Mouse (Mus musculus) CH12.LX (cell line): ENCODE measurements at regions not wholly inside any gene's neighbourhood (a gene's known extent, or its start where the extent isn't known, plus 50 kb on each side); places are given as distances from the start of the nearest gene placed in this dataset.

Source experiments
- DNase-seq: peaks from one replicate; pipeline ENCODE4 v3.0.0-alpha.2; 2013; ENCODE audit errors: extremely low read depth
- H3K27ac ChIP-seq: 2 replicates; pipeline ENCODE4 v1.5.1; 2012; ENCODE audit warnings: low read depth, mild to moderate bottlenecking, control low read depth, moderate library complexity; ENCODE audit not compliant: insufficient read depth
- H3K27me3 ChIP-seq: replicated peaks from 2 replicates; pipeline ENCODE3; 2012; ENCODE audit warnings: inconsistent platforms
- H3K36me3 ChIP-seq, 2 experiments: replicated peaks in 1 of 2; 2 replicates each; pipeline versions ENCODE3 to v1.6.1; 2012; ENCODE audit warnings: inconsistent platforms in 1 of 2, low read length in 1 of 2, mild to moderate bottlenecking in 1 of 2, mixed read lengths in 1 of 2, moderate library complexity in 1 of 2; ENCODE audit not compliant: control insufficient read depth in 1 of 2, insufficient read depth in 1 of 2
- H3K4me1 ChIP-seq, 2 experiments: 2 replicates each; pipeline ENCODE4 v1.6.1; 2012; ENCODE audit warnings: inconsistent platforms in 1 of 2, moderate library complexity in 1 of 2; ENCODE audit not compliant: insufficient read depth in 2 of 2, control insufficient read depth in 1 of 2
- H3K4me2 ChIP-seq: 2 replicates; pipeline ENCODE4 v1.6.1; 2012; ENCODE audit warnings: low read depth, mild to moderate bottlenecking, control low read depth; ENCODE audit not compliant: poor library complexity, insufficient read depth, severe bottlenecking
- H3K4me3 ChIP-seq, 3 experiments: fragments of 150-350 bp in 1 of 3; sonication (generic) in 1 of 3; replicated peaks in 1 of 3; 2 replicates each; pipeline versions ENCODE3 to v1.5.1; 2011 to 2012; ENCODE audit warnings: low read depth in 2 of 3, low read length in 2 of 3, mild to moderate bottlenecking in 2 of 3, moderate library complexity in 2 of 3, control low read depth in 1 of 3, improper control_type of control experiment in 1 of 3, inconsistent platforms in 1 of 3, mixed read lengths in 1 of 3; ENCODE audit not compliant: poor library complexity in 1 of 3
- H3K79me2 ChIP-seq: replicated peaks from 2 replicates; pipeline ENCODE4 v1.6.1; 2012; ENCODE audit warnings: mild to moderate bottlenecking, moderate library complexity; ENCODE audit not compliant: control insufficient read depth, poor library complexity, insufficient read depth, severe bottlenecking; ENCODE audit errors: extremely low read depth
- H3K9ac ChIP-seq: 2 replicates; pipeline ENCODE4 v1.6.1; 2012; ENCODE audit warnings: low read depth, mild to moderate bottlenecking, control low read depth, moderate library complexity; ENCODE audit not compliant: insufficient read depth
- H3K9me3 ChIP-seq: replicated peaks from 2 replicates; pipeline ENCODE3; 2012; ENCODE audit warnings: low read length, inconsistent platforms, mixed read lengths
- BHLHE40 ChIP-seq: IDR thresholded peaks from 2 replicates; pipeline ENCODE4 v1.6.1; 2011; ENCODE audit warnings: mild to moderate bottlenecking, low read depth, low read length, improper control_type of control experiment
- CHD1 ChIP-seq: IDR thresholded peaks from 2 replicates; pipeline ENCODE4 v1.6.1; 2012; ENCODE audit warnings: low read depth, low read length, improper control_type of control experiment, inconsistent platforms
- CTCF ChIP-seq, 2 experiments: IDR thresholded peaks in 1 of 2; conservative IDR thresholded peaks in 1 of 2; 2 replicates each; pipeline ENCODE4 v1.5.1; 2011 to 2012; ENCODE audit warnings: low read depth in 2 of 2, low read length in 2 of 2, improper control_type of control experiment in 1 of 2, inconsistent platforms in 1 of 2, mild to moderate bottlenecking in 1 of 2, moderate library complexity in 1 of 2
- E2F4 ChIP-seq: IDR thresholded peaks from 2 replicates; pipeline ENCODE4 v1.6.1; 2011; ENCODE audit warnings: low read depth, low read length, improper control_type of control experiment; ENCODE audit not compliant: insufficient replicate concordance
- ELF1 ChIP-seq: IDR thresholded peaks from 2 replicates; pipeline ENCODE4 v1.6.1; 2014; ENCODE audit warnings: low read depth, mild to moderate bottlenecking, inconsistent platforms, low read length, improper control_type of control experiment
- ETS1 ChIP-seq: conservative IDR thresholded peaks from 2 replicates; pipeline ENCODE4 v1.6.1; 2012; ENCODE audit warnings: low read depth, mild to moderate bottlenecking, inconsistent platforms, low read length, improper control_type of control experiment, moderate library complexity
- GABPA ChIP-seq: IDR thresholded peaks from 2 replicates; pipeline ENCODE4 v1.6.1; 2012; ENCODE audit warnings: low read depth, low read length, improper control_type of control experiment, inconsistent platforms; ENCODE audit not compliant: insufficient replicate concordance
- IRF4 ChIP-seq: IDR thresholded peaks from 2 replicates; pipeline ENCODE4 v1.6.1; 2014; ENCODE audit warnings: low read depth, mild to moderate bottlenecking, inconsistent platforms, low read length, improper control_type of control experiment
- JUND ChIP-seq: conservative IDR thresholded peaks from 2 replicates; pipeline ENCODE4 v1.6.1; 2011; ENCODE audit warnings: low read depth, low read length, improper control_type of control experiment
- KAT2A ChIP-seq: IDR thresholded peaks from 2 replicates; pipeline ENCODE4 v1.6.1; 2012; ENCODE audit warnings: low read length, improper control_type of control experiment, inconsistent platforms; ENCODE audit not compliant: insufficient replicate concordance
- MAFK ChIP-seq: IDR thresholded peaks from 2 replicates; pipeline ENCODE4 v1.6.1; 2011; ENCODE audit warnings: low read length, improper control_type of control experiment; ENCODE audit not compliant: insufficient replicate concordance
- MAX ChIP-seq: IDR thresholded peaks from 2 replicates; pipeline ENCODE4 v1.6.1; 2011; ENCODE audit warnings: low read length, improper control_type of control experiment
- MAZ ChIP-seq: IDR thresholded peaks from 2 replicates; pipeline ENCODE4 v1.6.1; 2012; ENCODE audit warnings: low read depth, mild to moderate bottlenecking, inconsistent platforms, low read length, improper control_type of control experiment, moderate library complexity
- MXI1 ChIP-seq: IDR thresholded peaks from 2 replicates; pipeline ENCODE4 v1.6.1; 2011; ENCODE audit warnings: mild to moderate bottlenecking, low read depth, low read length, improper control_type of control experiment
- NELFE ChIP-seq: IDR thresholded peaks from 2 replicates; pipeline ENCODE4 v1.6.1; 2011; ENCODE audit warnings: low read depth, low read length, improper control_type of control experiment
- NRF1 ChIP-seq: IDR thresholded peaks from 2 replicates; pipeline ENCODE4 v1.6.1; 2014; ENCODE audit warnings: low read depth, mild to moderate bottlenecking, inconsistent platforms, low read length, improper control_type of control experiment, moderate library complexity
- POLR2A ChIP-seq: IDR thresholded peaks from 2 replicates; pipeline ENCODE4 v1.6.1; 2011; ENCODE audit warnings: low read depth, mild to moderate bottlenecking, improper control_type of control experiment, low read length
- RAD21 ChIP-seq: IDR thresholded peaks from 2 replicates; pipeline ENCODE4 v1.6.1; 2011; ENCODE audit warnings: low read depth, mild to moderate bottlenecking, low read length, improper control_type of control experiment, moderate library complexity
- RCOR1 ChIP-seq: conservative IDR thresholded peaks from 2 replicates; pipeline ENCODE4 v1.6.1; 2012; ENCODE audit warnings: low read depth, mild to moderate bottlenecking, inconsistent platforms, low read length, improper control_type of control experiment
- SIN3A ChIP-seq: IDR thresholded peaks from 2 replicates; pipeline ENCODE4 v1.6.1; 2012; ENCODE audit warnings: low read length, improper control_type of control experiment, inconsistent platforms
- TCF12 ChIP-seq: IDR thresholded peaks from 2 replicates; pipeline ENCODE4 v1.6.1; 2014; ENCODE audit warnings: low read depth, mild to moderate bottlenecking, inconsistent platforms, low read length, improper control_type of control experiment
- USF1 ChIP-seq: IDR thresholded peaks from 2 replicates; pipeline ENCODE4 v1.6.1; 2014; ENCODE audit warnings: low read depth, mild to moderate bottlenecking, inconsistent platforms, low read length, improper control_type of control experiment
- USF2 ChIP-seq: conservative IDR thresholded peaks from 2 replicates; pipeline ENCODE4 v1.6.1; 2011; ENCODE audit warnings: low read depth, low read length, improper control_type of control experiment
- ZC3H11A ChIP-seq: IDR thresholded peaks from 2 replicates; pipeline ENCODE4 v1.6.1; 2012; ENCODE audit warnings: low read depth, mild to moderate bottlenecking, inconsistent platforms, low read length, improper control_type of control experiment
- ZMIZ1 ChIP-seq: IDR thresholded peaks from 2 replicates; pipeline ENCODE4 v1.6.1; 2012; ENCODE audit warnings: low read depth, mild to moderate bottlenecking, inconsistent platforms, low read length, improper control_type of control experiment
- dilution Hi-C: fragments of 300-500 bp; cut with MboI; formaldehyde crosslinking; loops from 2 replicates; pipeline ENCODE4 v1.14.3; 2020; ENCODE audit warnings: low sequenced_read_pairs; ENCODE audit not compliant: extremely low pct_unique_long_range_greater_than_20kb, extremely low pct_ligation_motif_present
- in situ Hi-C: fragments of 300-500 bp; cut with MboI; formaldehyde crosslinking; loops from 3 replicates; pipeline ENCODE4 v1.14.3; 2019; ENCODE audit warnings: low sequenced_read_pairs, low pct_ligation_motif_present, low pct_unique_long_range_greater_than_20kb, mixed read lengths

GRCm38 (mm10) chr15:10876328-10876727 lies 75.8 kb upstream of the C1qtnf3 start (continued):
- TF ChIP-seq POLR2A (peak; percentile 33; the same call in 1 of the 2 replicates), SIN3A (peak; percentile 66; the same call in 1 of the 2 replicates)

GRCm38 (mm10) chr15:10881726-10882125 lies 70.4 kb upstream of the C1qtnf3 start:
- H3K27ac ChIP-seq, result no peak overlapping the region
- TF ChIP-seq MAFK, result no peak
- TF ChIP-seq NELFE, result no peak
- no peak for TF ChIP-seq RAD21
- TF ChIP-seq NRF1, result no peak
- no peak for TF ChIP-seq MAX
- no peak for TF ChIP-seq JUND
- TF ChIP-seq USF1, result no peak
- TF ChIP-seq, all 38 proteins: peak for 0
- in situ Hi-C loops, result no loop called here
- H3K9me3 ChIP-seq, result peaks cover 12% of the 10 kb centered on the region
- no peak overlapping the region for H3K9ac ChIP-seq
- no peak overlapping the region for H3K4me2 ChIP-seq
- no peaks in the 10 kb centered on the region for H3K36me3 ChIP-seq
- H3K4me3 ChIP-seq, result no peak overlapping the region
- no peaks in the 10 kb centered on the region for H3K27me3 ChIP-seq
- dilution Hi-C loops, result no loop called here
- H3K79me2 ChIP-seq, result no peaks in the 10 kb centered on the region
- peaks cover 0 to 3% of the 10 kb centered on the region in 2 experiments; a peak in 2 of 4 replicates for H3K4me1 ChIP-seq
- no peak for DNase-seq

DNA sequence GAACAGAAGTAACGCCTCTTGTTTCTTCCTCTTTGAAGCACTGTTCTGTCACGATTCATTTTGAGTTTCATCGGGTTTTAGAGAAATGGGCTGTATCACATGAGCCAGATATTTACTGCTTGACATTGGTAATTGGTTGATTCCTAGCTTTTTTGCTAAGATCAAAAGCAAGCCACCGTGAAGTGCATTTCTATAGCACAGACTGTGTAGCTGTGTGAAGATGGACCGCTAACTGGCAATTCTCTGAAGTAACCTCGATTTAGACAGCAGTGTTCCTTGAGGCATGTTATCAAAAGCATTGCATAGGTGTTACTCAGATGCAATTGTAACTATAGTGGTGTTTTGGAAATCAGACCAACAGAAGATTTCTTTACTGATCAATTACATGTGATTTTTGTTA lies 64.1 kb upstream of the C1qtnf3 start:
- Histone ChIP-seq H3K4me3 (no peak overlapping the region), H3K4me2 (no peak overlapping the region), H3K27me3 (no peaks in the 10 kb centered on the region), H3K9me3 (peaks cover 12% of the 10 kb centered on the region), H3K79me2 (no peaks in the 10 kb centered on the region), H3K9ac (no peak overlapping the region), H3K27ac (no peak overlapping the region), H3K4me1 (no peaks in the 10 kb centered on the region), H3K36me3 (no peaks in the 10 kb centered on the region)
- dilution Hi-C loops, result no loop called here
- in situ Hi-C loops, result no loop called here
- DNase-seq, result no peak
- TF ChIP-seq MAZ (no peak), TCF12 (no peak), KAT2A (no peak), SIN3A (no peak), ZMIZ1 (no peak), RCOR1 (no peak), CTCF (conservative IDR thresholded peaks at IDR 0.05 in 1 of 2, IDR thresholded peaks at IDR 0.05 in 1 of 2; ENCODE audit: low read depth in 2 of 2, low read length in 2 of 2) (no peak), MXI1 (no peak), USF2 (no peak), CHD1 (no peak), ZC3H11A (no peak), ELF1 (no peak), ETS1 (no peak), GABPA (no peak), IRF4 (no peak), BHLHE40 (no peak), E2F4 (no peak)
- TF ChIP-seq, all 38 proteins: peak for 0
